Mouse (Mus musculus) c-Kit-positive CD71-negative TER-119-negative erythroid progenitor cells, embryonic 14.5 days (primary cell): ENCODE data around the gene Serpina10.
"Not testable (repeated sequence)": the region's sequence is repeated elsewhere in the genome, so short reads cannot be mapped to it uniquely, and the experiment has no call there.

Experiments used
- DNase-seq: peaks from one replicate; pipeline ENCODE4 v3.0.0-alpha.2; 2013; ENCODE audit warnings: low read depth

Serpina10 gene

GRCm38 (mm10) chr12:103631203-103631612, at the start of gene Serpina10:
Gene Serpina10 (minus strand): TSS chr12:103631444.
- DNase-seq = no peak

GRCm38 (mm10) chr12:103679853-103680252, 48.6 kb upstream of the Serpina10 start:
- DNase-seq = not testable (repeated sequence)

- DNase-seq = no peak
Measured at GRCm38 (mm10) chr12:103676039-103676438, 44.8 kb upstream of the Serpina10 start, which contains the start of gene Serpina16. Gene Serpina16 (minus strand): TSS chr12:103676139.

- DNase-seq = no peak
Measured at GRCm38 (mm10) chr12:103673179-103673578, 41.9 kb upstream of the Serpina10 start.

GRCm38 (mm10) chr12:103671483-103671882, 40.2 kb upstream of the Serpina10 start:
- no peak for DNase-seq

GRCm38 (mm10) chr12:103670964-103671363, 39.7 kb upstream of the Serpina10 start:
- DNase-seq = no peak

GRCm38 (mm10) chr12:103670344-103670743, 39.1 kb upstream of the Serpina10 start:
- DNase-seq = no peak

- DNase-seq = no peak
Measured at GRCm38 (mm10) chr12:103665286-103665685, 34.0 kb upstream of the Serpina10 start.

GRCm38 (mm10) chr12:103662053-103662452, 30.8 kb upstream of the Serpina10 start:
- DNase-seq = not testable (repeated sequence)

GRCm38 (mm10) chr12:103660076-103660475, 28.8 kb upstream of the Serpina10 start:
- no peak for DNase-seq

GRCm38 (mm10) chr12:103659171-103659570, 27.9 kb upstream of the Serpina10 start:
- DNase-seq = no peak

GRCm38 (mm10) chr12:103657991-103658390, 26.7 kb upstream of the Serpina10 start:
- no peak for DNase-seq

GRCm38 (mm10) chr12:103656848-103657626, 25.8 kb upstream of the Serpina10 start, which contains the start of gene Serpina6:
Gene Serpina6 (minus strand): TSS chr12:103657212.
- DNase-seq = no peak

GRCm38 (mm10) chr12:103655123-103656044, 24.1 kb upstream of the Serpina10 start:
- no peak for DNase-seq

GRCm38 (mm10) chr12:103653836-103654235, 22.6 kb upstream of the Serpina10 start:
- DNase-seq = no peak

GRCm38 (mm10) chr12:103646314-103646713, 15.1 kb upstream of the Serpina10 start:
- no peak for DNase-seq

- DNase-seq = no peak
Measured at GRCm38 (mm10) chr12:103644601-103645000, 13.4 kb upstream of the Serpina10 start.

- DNase-seq = no peak
Measured at GRCm38 (mm10) chr12:103643818-103644217, 12.6 kb upstream of the Serpina10 start.

- DNase-seq = peak; percentile 61
Measured at GRCm38 (mm10) chr12:103643336-103643735, 12.1 kb upstream of the Serpina10 start.

GRCm38 (mm10) chr12:103635846-103636245, 4.6 kb upstream of the Serpina10 start:
- no peak for DNase-seq

GRCm38 (mm10) chr12:103634430-103634829, 3.2 kb upstream of the Serpina10 start:
- DNase-seq = no peak

GRCm38 (mm10) chr12:103616860-103617261, 14.4 kb downstream of the Serpina10 start:
- peak; percentile 4 for DNase-seq

- DNase-seq = no peak
Measured at GRCm38 (mm10) chr12:103615734-103616133, 15.5 kb downstream of the Serpina10 start.
